Mouse (Mus musculus): Measurements from ENCODE around the gene Fbxo11.
"Not testable (repeated sequence)": the region's sequence is repeated elsewhere in the genome, so short reads cannot be mapped to it uniquely, and the experiment has no call there.

The Fbxo11 gene

GRCm38 (mm10) chr17:87997808-87998207 lies 67.3 kb downstream of the Fbxo11 start:
- no peak for DNase-seq

GRCm38 (mm10) chr17:87993338-87993737 lies 71.8 kb downstream of the Fbxo11 start:
- no peak for DNase-seq

- DNase-seq: no peak
Measured at GRCm38 (mm10) chr17:87992154-87992553, 72.9 kb downstream of the Fbxo11 start.

GRCm38 (mm10) chr17:87987507-87987906 lies 77.6 kb downstream of the Fbxo11 start:
- DNase-seq: no peak

- DNase-seq: no peak
Measured at GRCm38 (mm10) chr17:87985916-87986315, 79.2 kb downstream of the Fbxo11 start.

- DNase-seq: no peak
Measured at GRCm38 (mm10) chr17:87984440-87985214, 80.5 kb downstream of the Fbxo11 start.

- no peak for DNase-seq
Measured at GRCm38 (mm10) chr17:87983313-87983712, 81.8 kb downstream of the Fbxo11 start.

GRCm38 (mm10) chr17:87982112-87982511 lies 83.0 kb downstream of the Fbxo11 start:
- DNase-seq: no peak

GRCm38 (mm10) chr17:87979696-87980095 lies 85.4 kb downstream of the Fbxo11 start:
- not testable (repeated sequence) for DNase-seq

GRCm38 (mm10) chr17:87976927-87977326 lies 88.2 kb downstream of the Fbxo11 start:
- DNase-seq: not testable (repeated sequence)

GRCm38 (mm10) chr17:87976154-87976806 lies 88.8 kb downstream of the Fbxo11 start:
- DNase-seq: no peak

GRCm38 (mm10) chr17:87975229-87975853 lies 89.8 kb downstream of the Fbxo11 start:
- DNase-seq: peak; percentile 56

GRCm38 (mm10) chr17:87974629-87975228 lies 90.4 kb downstream of the Fbxo11 start, which contains the start of gene Msh6:
Msh6 (plus strand) TSS chr17:87975062.
- DNase-seq: peak; percentile 80

GRCm38 (mm10) chr17:87973261-87974167 lies 91.6 kb downstream of the Fbxo11 start:
- DNase-seq: no peak

- no peak for DNase-seq
Measured at GRCm38 (mm10) chr17:87972856-87973255, 92.2 kb downstream of the Fbxo11 start.

- not testable (repeated sequence) for DNase-seq
Measured at GRCm38 (mm10) chr17:87971696-87972591, 93.1 kb downstream of the Fbxo11 start.

- not testable (repeated sequence) for DNase-seq
Measured at GRCm38 (mm10) chr17:87968483-87968926, 96.6 kb downstream of the Fbxo11 start.

- DNase-seq: no peak
Measured at GRCm38 (mm10) chr17:87963081-87964075, 101.7 kb downstream of the Fbxo11 start.

GRCm38 (mm10) chr17:87959931-87960330 lies 105.2 kb downstream of the Fbxo11 start:
- DNase-seq: not testable (repeated sequence)

GRCm38 (mm10) chr17:87959406-87959805 lies 105.7 kb downstream of the Fbxo11 start:
- not testable (repeated sequence) for DNase-seq
